In the genomic region with DNA sequence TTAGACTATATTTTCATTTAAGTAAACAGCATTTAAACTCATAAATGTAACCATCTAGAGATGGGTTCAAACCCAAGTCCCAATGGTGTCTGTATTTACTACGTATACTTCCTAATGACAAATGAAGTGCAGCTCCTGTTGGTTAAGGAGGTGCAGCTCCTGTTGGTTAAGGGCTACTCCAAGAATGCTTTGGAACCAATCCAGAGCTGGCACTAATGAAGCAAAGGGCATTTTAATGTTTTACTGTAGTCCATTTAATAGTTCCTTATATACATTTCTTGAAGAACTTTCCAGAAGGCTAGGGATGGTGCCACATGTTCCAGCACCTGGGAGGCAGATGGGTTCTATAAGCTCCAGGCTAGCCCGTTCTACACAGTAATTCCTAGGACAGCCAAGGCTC, we compare ENCODE assay signal across 25 mouse cellular contexts. TPM values are rescaled to one million over a fixed set of nuclear protein-coding genes. Genes with fewer than 3 reads are reported as not detected.
DNase-seq lines count a peak whose midpoint lies in the region; ATAC-seq lines count a peak whose summit lies in the region.
"Had no signal": no experiment of that assay in that cellular context is flagged by ENCODE, and none has a peak within 500 bp of the region (broad histone marks: within the 10 kb centered on the region; RNA-seq: fewer than 3 reads in every experiment).

No protein-coding gene starts in this region.

- H3K4me2 ChIP-seq in kidney, embryonic 16.5 days (replicated peaks; ENCODE audit: low read depth, low read length), result no peak overlapping the region
- H3K4me2 ChIP-seq: forebrain, embryonic 13.5 days; heart, embryonic 13.5 days; hindbrain, embryonic 12.5 days; hindbrain, embryonic 15.5 days had no signal

- no peak for ATAC-seq in kidney, embryonic 16.5 days (ENCODE audit: low FRiP score, low TSS enrichment)
- ATAC-seq: forebrain, embryonic 13.5 days; forebrain, embryonic 16.5 days; Patski had no signal

- H3K4me3 ChIP-seq in kidney, embryonic 16.5 days (ENCODE audit: low read length), result no peak overlapping the region
- H3K4me3 ChIP-seq: forebrain, embryonic 10.5 days; forebrain, embryonic 13.5 days; heart, adult 2 months; heart, embryonic 10.5 days; heart, embryonic 13.5 days; hindbrain, embryonic 12.5 days; hindbrain, embryonic 15.5 days had no signal

- WGBS in kidney, embryonic 16.5 days, result 85% methylated on average over 2 of the region's 2 CpGs

- no peaks in the 10 kb centered on the region for H3K36me3 ChIP-seq in kidney, embryonic 16.5 days (ENCODE audit: insufficient read depth, low read length)
- H3K36me3 ChIP-seq: forebrain, embryonic 10.5 days; heart, embryonic 10.5 days; hindbrain, embryonic 12.5 days had no signal

- H3K9me3 ChIP-seq in kidney, embryonic 16.5 days (ENCODE audit: low read length), result no peaks in the 10 kb centered on the region
- H3K9me3 ChIP-seq: forebrain, embryonic 10.5 days; forebrain, embryonic 13.5 days; G1E; heart, embryonic 10.5 days; heart, embryonic 13.5 days; hindbrain, embryonic 12.5 days; hindbrain, embryonic 15.5 days had no signal

- no peak overlapping the region for H3K27ac ChIP-seq in kidney, embryonic 16.5 days (ENCODE audit: low read length)
- H3K27ac ChIP-seq: forebrain, embryonic 10.5 days; forebrain, embryonic 13.5 days; heart, adult 2 months; heart, embryonic 10.5 days; heart, embryonic 13.5 days; hindbrain, embryonic 12.5 days; hindbrain, embryonic 15.5 days had no signal

- no peaks in the 10 kb centered on the region for H3K4me1 ChIP-seq in kidney, embryonic 16.5 days (ENCODE audit: insufficient read depth, low read length)
- H3K4me1 ChIP-seq: forebrain, embryonic 13.5 days; heart, embryonic 10.5 days; hindbrain, embryonic 12.5 days; hindbrain, embryonic 15.5 days had no signal

- H3K9ac ChIP-seq in kidney, embryonic 16.5 days (replicated peaks; ENCODE audit: low read length), result no peak overlapping the region
- H3K9ac ChIP-seq: forebrain, embryonic 13.5 days; heart, embryonic 13.5 days; hindbrain, embryonic 12.5 days; hindbrain, embryonic 15.5 days had no signal

- DNase-seq in heart, adult 11 months, result peak; percentile 70
- DNase-seq in heart, postnatal 4 days, result no peak
- DNase-seq in kidney, adult 8-10 months, result peak; percentile 29 to 56
- peak; percentile 28 to 61 for DNase-seq in kidney, postnatal 36 days
- no peak for DNase-seq in kidney, postnatal 10 days
- DNase-seq: adrenal gland, postnatal 10 days; adrenal gland, postnatal 36 days; B cell, adult 2 months; cerebellum, adult 18-20 months; cerebellum, adult 9-10 months; cerebellum, postnatal 14 days; gastrocnemius, postnatal 14 days; heart, adult 2 months; heart, postnatal 14 days had no signal

- no peaks in the 10 kb centered on the region for H3K27me3 ChIP-seq in kidney, embryonic 16.5 days (ENCODE audit: insufficient read depth, low read length)
- H3K27me3 ChIP-seq: CH12.LX; forebrain, embryonic 13.5 days; heart, embryonic 13.5 days; hindbrain, embryonic 12.5 days; hindbrain, embryonic 15.5 days; Patski had no signal

RNA-seq across cellular contexts. Expression of gene Me1, which starts 20.3 kb away (rescaled TPM):
- 10 to 100 TPM; 42.5 to 46.4 TPM for total RNA-seq in heart, postnatal 4 days (2021)
- 11.6 and 16.1 TPM in 2 replicates for polyA plus RNA-seq in kidney, embryonic 16.5 days (2015; fragmentation: Nextera tagmentation; extraction: Ambion mirVana)

Comparison
In these comparisons a context has a peak if more than half of its experiments do, and no peak if none do; other contexts are left out.
1. DNase-seq: peak in heart, adult 11 months (single experiment), kidney, adult 8-10 months (2 of 2) and kidney, postnatal 36 days (2 of 2); none in heart, postnatal 4 days (single experiment) and kidney, postnatal 10 days (single experiment).